Mouse (Mus musculus) adrenal gland, adult 2 months (tissue): ENCODE measurements around the gene Crlf1. TPM values are rescaled to one million over a fixed set of nuclear protein-coding genes. Genes with fewer than 3 reads are reported as not detected.

Experiments used
- DNase-seq: peaks from one replicate; pipeline ENCODE4 v3.0.0; 2021
- polyA plus RNA-seq: library from polyadenylated mRNA; depleted of rRNA; stranded (reverse); fragments of >200 nt; gene quantifications from 2 replicates; pipeline ENCODE4 v1.2.3, GENCODE M21; 2012
- total RNA-seq, 2 experiments: library from RNA; stranded (reverse); gene quantifications; 2 replicates each; pipeline ENCODE4 v1.2.3; 2021

The Crlf1 gene
- total and polyA plus RNA-seq, 3 experiments, result 0.58 to 1.4 (median 0.58) TPM

GRCm38 (mm10) chr8:70500386-70501301 lies 7.7 kb downstream of the Crlf1 start:
- DNase-seq, result no peak

GRCm38 (mm10) chr8:70501820-70502529 lies 9.0 kb downstream of the Crlf1 start:
- no peak for DNase-seq

GRCm38 (mm10) chr8:70502540-70502939 lies 9.6 kb downstream of the Crlf1 start:
- DNase-seq, result no peak

GRCm38 (mm10) chr8:70503062-70503750 lies 10.2 kb downstream of the Crlf1 start:
- peak; percentile 69 for DNase-seq

GRCm38 (mm10) chr8:70504291-70504716 lies 11.3 kb downstream of the Crlf1 start:
- DNase-seq, result peak; percentile 77

GRCm38 (mm10) chr8:70504851-70505250 lies 11.9 kb downstream of the Crlf1 start:
- peak; percentile 78 for DNase-seq

- DNase-seq, result no peak
Observed at GRCm38 (mm10) chr8:70505698-70506327, 12.9 kb downstream of the Crlf1 start.

GRCm38 (mm10) chr8:70506328-70507026 lies 13.5 kb downstream of the Crlf1 start, which contains the start of gene Rex1bd:
Gene Rex1bd (minus strand): TSS chr8:70506752.
- DNase-seq, result peak; percentile 96

- DNase-seq, result no peak
Observed at GRCm38 (mm10) chr8:70507027-70507393, 14.1 kb downstream of the Crlf1 start.

- DNase-seq, result no peak
Observed at GRCm38 (mm10) chr8:70509281-70509952, 16.5 kb downstream of the Crlf1 start.

- peak; percentile 97 for DNase-seq
Observed at GRCm38 (mm10) chr8:70510228-70510915, 17.4 kb downstream of the Crlf1 start, which contains the start of gene Uba52. Gene Uba52 (minus strand): TSS chr8:70510801.

- peak; percentile 20 for DNase-seq
Observed at GRCm38 (mm10) chr8:70511174-70511573, 18.2 kb downstream of the Crlf1 start.

GRCm38 (mm10) chr8:70511770-70512169 lies 18.8 kb downstream of the Crlf1 start:
- DNase-seq, result no peak

- no peak for DNase-seq
Observed at GRCm38 (mm10) chr8:70512253-70512903, 19.4 kb downstream of the Crlf1 start.

- DNase-seq, result peak; percentile 82
Observed at GRCm38 (mm10) chr8:70513441-70513840, 20.5 kb downstream of the Crlf1 start.

- peak; percentile 1 for DNase-seq
Observed at GRCm38 (mm10) chr8:70517940-70518643, 25.1 kb downstream of the Crlf1 start.

GRCm38 (mm10) chr8:70519043-70519442 lies 26.1 kb downstream of the Crlf1 start:
- DNase-seq, result no peak

GRCm38 (mm10) chr8:70519606-70520005 lies 26.6 kb downstream of the Crlf1 start:
- DNase-seq, result no peak
